Mouse (Mus musculus) hindbrain, embryonic 11.5 days (tissue): ENCODE measurements around the gene Gabrb3. TPM values are rescaled to one million over a fixed set of nuclear protein-coding genes. Genes with fewer than 3 reads are reported as not detected.

ENCODE experiments used
- ATAC-seq: fragments of 200-750 bp; cut with Nextera tagmentation; 2 replicates; pipeline ENCODE4 v1.8.0; 2017; ENCODE audit warnings: mild to moderate bottlenecking, moderate TSS enrichment, moderate library complexity; ENCODE audit not compliant: low FRiP score
- DNase-seq: peaks from one replicate; pipeline ENCODE4 v3.0.0-alpha.2; 2015; ENCODE audit warnings: low spot score
- H3K27ac ChIP-seq: fragments of 300-500 bp; sonication (generic); 2 replicates; pipeline ENCODE4 v1.5.1; 2014; ENCODE audit warnings: mild to moderate bottlenecking, low read depth, low read length
- H3K27me3 ChIP-seq: fragments of 300-500 bp; sonication (generic); 2 replicates; pipeline ENCODE4 v1.6.1; 2014; ENCODE audit warnings: mild to moderate bottlenecking, low read length, moderate library complexity, mixed read lengths; ENCODE audit not compliant: control insufficient read depth, insufficient read depth
- H3K36me3 ChIP-seq: fragments of 300-500 bp; sonication (generic); 2 replicates; pipeline ENCODE4 v1.6.1; 2014; ENCODE audit warnings: mild to moderate bottlenecking, low read length, moderate library complexity, mixed read lengths; ENCODE audit not compliant: control insufficient read depth, insufficient read depth
- H3K4me1 ChIP-seq: fragments of 300-500 bp; sonication (generic); replicated peaks from 2 replicates; pipeline ENCODE4 v1.6.1; 2014; ENCODE audit warnings: low read length, mixed read lengths; ENCODE audit not compliant: control insufficient read depth, insufficient read depth
- H3K4me2 ChIP-seq: fragments of 300-500 bp; sonication (generic); replicated peaks from 2 replicates; pipeline ENCODE4 v1.6.1; 2014; ENCODE audit warnings: mild to moderate bottlenecking, low read depth, low read length
- H3K4me3 ChIP-seq: fragments of 300-500 bp; sonication (generic); 2 replicates; pipeline ENCODE4 v1.5.1; 2014; ENCODE audit warnings: low read depth, low read length
- H3K9ac ChIP-seq: fragments of 300-500 bp; sonication (generic); 2 replicates; pipeline ENCODE4 v1.6.1; 2014; ENCODE audit warnings: low read depth, low read length
- H3K9me3 ChIP-seq: fragments of 300-500 bp; sonication (generic); 2 replicates; pipeline ENCODE4 v1.6.1; 2016; ENCODE audit warnings: low read length; ENCODE audit not compliant: control insufficient read depth
- WGBS: fragments of 180-500 bp; shearing (Covaris S2); extraction: QIAGEN DNeasy Blood & Tissue Kit; methylation state at CpG from one replicate; pipeline ENCODE4 v1.1.7; 2014; 5-methylcytosine and 5-hydroxymethylcytosine counted together
- polyA plus RNA-seq: library from polyadenylated mRNA; unstranded; fragments of >200 nt; fragmentation: Nextera tagmentation; extraction: Ambion mirVana; gene quantifications from 2 replicates; pipeline ENCODE4 v1.2.1, GENCODE M21; 2014

Gabrb3 gene
- polyA plus RNA-seq, 1 experiment from 2014 or later = 14.5 TPM

- Histone ChIP-seq H3K4me2 (peak overlapping the region; percentile 92), H3K9me3 (no peaks in the 10 kb centered on the region), H3K27me3 (peaks cover 38% of the 10 kb centered on the region), H3K36me3 (no peaks in the 10 kb centered on the region), H3K27ac (no peak overlapping the region), H3K9ac (0 out of 2 replicates have a peak overlapping the region, but pooled peaks have one; percentile 20), H3K4me3 (peak overlapping the region; percentile 47), H3K4me1 (no peaks in the 10 kb centered on the region)
- 2% methylated on average over 43 of the region's 72 CpGs for WGBS
- peak; percentile 77 for ATAC-seq
- peak; percentile 60 for DNase-seq
Observed at GRCm38 (mm10) chr7:57508860-57509632, 89.6 kb downstream of the Gabrb3 start.

DNA sequence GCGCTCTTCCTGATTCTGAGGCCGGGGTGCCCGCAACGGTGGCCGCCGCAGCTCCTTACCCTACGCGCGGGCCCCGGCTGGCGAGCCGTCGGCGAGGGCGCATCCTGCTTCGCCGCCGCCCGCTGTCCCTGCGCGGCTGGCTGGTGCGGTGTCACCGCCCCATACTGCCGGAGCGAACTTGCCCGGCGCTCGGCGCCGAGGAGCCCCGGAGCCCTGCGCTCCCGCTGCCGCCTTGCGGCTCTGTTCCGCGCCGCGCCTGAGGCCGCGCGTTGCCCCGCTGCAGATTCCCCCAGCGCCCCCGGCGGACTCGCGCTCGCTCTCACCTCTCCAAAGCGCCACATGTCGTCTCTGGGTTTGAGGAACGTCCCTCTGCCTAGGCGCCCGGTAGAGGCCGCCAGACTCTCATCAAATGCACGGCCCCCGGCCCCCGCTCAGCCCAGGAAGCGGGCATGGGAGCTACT, 90.2 kb downstream of the Gabrb3 start, which contains the start of gene Gabra5:
Gene Gabra5 (minus strand): TSS at position 379 of the 461 bp plus-strand sequence.
- ATAC-seq (peak; percentile 88), DNase-seq (peak; percentile 71)
- Histone ChIP-seq H3K9me3 (no peaks in the 10 kb centered on the region), H3K4me1 (no peaks in the 10 kb centered on the region), H3K4me2 (peak within 1 kb of the TSS; percentile 92), H3K9ac (0 out of 2 replicates have a peak within 1 kb of the TSS, but pooled peaks have one; percentile 20), H3K27me3 (peaks cover 38% of the 10 kb centered on the region), H3K36me3 (no peaks in the 10 kb centered on the region), H3K27ac (no peak within 1 kb of the TSS), H3K4me3 (peak within 1 kb of the TSS; percentile 47)
- 1% methylated on average over 38 of the region's 59 CpGs for WGBS

- H3K4me2 ChIP-seq = no peak overlapping the region
- no peak overlapping the region for H3K4me3 ChIP-seq
- H3K4me1 ChIP-seq = no peaks in the 10 kb centered on the region
- DNase-seq = peak; percentile 11
- no peaks in the 10 kb centered on the region for H3K9me3 ChIP-seq
- no peak overlapping the region for H3K27ac ChIP-seq
- no peaks in the 10 kb centered on the region for H3K36me3 ChIP-seq
- ATAC-seq = no peak
- WGBS = 35% methylated on average over 3 of the region's 3 CpGs
- H3K27me3 ChIP-seq = peaks cover 34% of the 10 kb centered on the region
- H3K9ac ChIP-seq = no peak overlapping the region
Observed at GRCm38 (mm10) chr7:57512955-57513354, 93.5 kb downstream of the Gabrb3 start.

GRCm38 (mm10) chr7:57529451-57529850, 110.0 kb downstream of the Gabrb3 start:
- Histone ChIP-seq H3K9me3 (no peaks in the 10 kb centered on the region), H3K27ac (no peak overlapping the region), H3K4me3 (no peak overlapping the region), H3K4me1 (no peaks in the 10 kb centered on the region), H3K4me2 (no peak overlapping the region), H3K27me3 (no peaks in the 10 kb centered on the region), H3K36me3 (no peaks in the 10 kb centered on the region), H3K9ac (no peak overlapping the region)
- 88% methylated on average over 4 of the region's 4 CpGs for WGBS
- ATAC-seq (no peak), DNase-seq (no peak)

- no peak overlapping the region for H3K4me3 ChIP-seq
- H3K27me3 ChIP-seq = no peaks in the 10 kb centered on the region
- WGBS = 91% methylated on average over 8 of the region's 8 CpGs
- H3K4me2 ChIP-seq = no peak overlapping the region
- H3K4me1 ChIP-seq = no peaks in the 10 kb centered on the region
- H3K27ac ChIP-seq = no peak overlapping the region
- no peaks in the 10 kb centered on the region for H3K36me3 ChIP-seq
- ATAC-seq (no peak), DNase-seq (no peak)
- H3K9me3 ChIP-seq = no peaks in the 10 kb centered on the region
- no peak overlapping the region for H3K9ac ChIP-seq
Observed at GRCm38 (mm10) chr7:57529954-57530353, 110.5 kb downstream of the Gabrb3 start.

DNA sequence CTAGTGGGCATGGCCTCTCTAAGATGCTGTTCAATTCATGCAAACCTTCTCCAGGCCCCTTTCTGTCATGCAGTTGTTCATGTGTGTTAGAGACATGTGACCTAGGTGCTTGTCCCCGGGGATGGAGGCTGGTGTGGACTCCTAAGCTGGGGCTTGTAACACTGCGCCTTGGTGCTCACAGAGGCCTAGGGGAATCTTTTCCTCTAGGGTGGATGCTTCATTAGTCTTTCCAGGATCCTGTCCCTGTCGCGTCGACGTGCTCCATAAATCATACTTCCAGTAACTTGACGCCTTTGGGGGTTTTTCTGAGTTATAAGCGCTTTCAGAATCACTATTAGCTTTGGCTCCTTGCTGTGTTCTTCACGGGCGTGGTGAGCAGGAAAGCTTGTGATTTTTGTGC, 113.2 kb downstream of the Gabrb3 start:
- no peaks in the 10 kb centered on the region for H3K36me3 ChIP-seq
- H3K4me1 ChIP-seq = no peaks in the 10 kb centered on the region
- no peak overlapping the region for H3K27ac ChIP-seq
- DNase-seq (no peak), ATAC-seq (no peak)
- H3K4me3 ChIP-seq = no peak overlapping the region
- whole genome bisulfite sequencing = 80% methylated on average over 10 of the region's 10 CpGs
- H3K9me3 ChIP-seq = no peaks in the 10 kb centered on the region
- H3K27me3 ChIP-seq = no peaks in the 10 kb centered on the region
- no peak overlapping the region for H3K4me2 ChIP-seq
- H3K9ac ChIP-seq = no peak overlapping the region

DNA sequence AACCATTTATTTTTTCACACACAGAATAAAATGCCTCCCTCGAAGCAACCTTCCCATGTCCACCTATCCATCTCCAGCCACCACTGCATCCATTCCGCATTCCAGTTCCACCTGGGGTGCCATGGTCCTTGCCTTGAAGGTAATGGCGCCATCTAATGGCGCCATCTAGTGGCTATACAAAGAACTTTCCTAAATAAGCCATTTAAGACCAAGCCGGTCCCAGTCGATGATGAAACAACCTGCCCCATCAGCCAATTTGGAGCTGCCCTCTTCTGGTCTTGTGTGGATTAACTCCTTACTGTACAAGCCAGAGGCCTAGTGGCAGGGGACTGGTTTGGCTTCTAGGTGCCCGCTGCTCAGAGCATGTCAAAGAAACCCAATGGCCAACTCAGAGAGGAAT, 119.1 kb downstream of the Gabrb3 start:
- no peak overlapping the region for H3K4me2 ChIP-seq
- H3K27ac ChIP-seq = no peak overlapping the region
- H3K4me1 ChIP-seq = no peaks in the 10 kb centered on the region
- H3K27me3 ChIP-seq = no peaks in the 10 kb centered on the region
- 30% methylated on average over 7 of the region's 7 CpGs for WGBS
- no peak overlapping the region for H3K4me3 ChIP-seq
- no peaks in the 10 kb centered on the region for H3K9me3 ChIP-seq
- DNase-seq (peak; percentile 37), ATAC-seq (peak; percentile 51)
- H3K36me3 ChIP-seq = no peaks in the 10 kb centered on the region
- H3K9ac ChIP-seq = no peak overlapping the region

GRCm38 (mm10) chr7:57560732-57561436, 141.4 kb downstream of the Gabrb3 start:
- WGBS = 78% methylated on average over 3 of the region's 3 CpGs

More at GRCm38 (mm10) chr7:57560732-57561436, 141.4 kb downstream of the Gabrb3 start:
- DNase-seq (no peak), ATAC-seq (no peak)
- no peak overlapping the region for H3K27ac ChIP-seq
- no peak overlapping the region for H3K4me2 ChIP-seq
- no peaks in the 10 kb centered on the region for H3K36me3 ChIP-seq
- H3K9me3 ChIP-seq = no peaks in the 10 kb centered on the region
- H3K4me1 ChIP-seq = no peaks in the 10 kb centered on the region
- H3K27me3 ChIP-seq = no peaks in the 10 kb centered on the region
- H3K4me3 ChIP-seq = no peak overlapping the region
- H3K9ac ChIP-seq = no peak overlapping the region
